Mouse (Mus musculus) hindbrain, embryonic 12.5 days (tissue): ENCODE measurements around the gene Zc3h14. TPM values are rescaled to one million over a fixed set of nuclear protein-coding genes. Genes with fewer than 3 reads are reported as not detected.

Experiments
- ATAC-seq: fragments of 200-750 bp; cut with Nextera tagmentation; 2 replicates; pipeline ENCODE4 v1.8.0; 2017; ENCODE audit warnings: moderate TSS enrichment; ENCODE audit not compliant: low FRiP score
- H3K27ac ChIP-seq: fragments of 300-500 bp; sonication (generic); 2 replicates; pipeline ENCODE4 v1.5.1; 2016; ENCODE audit warnings: mild to moderate bottlenecking
- H3K27me3 ChIP-seq: fragments of 300-500 bp; sonication (generic); 2 replicates; pipeline ENCODE4 v1.6.1; 2016; ENCODE audit warnings: mild to moderate bottlenecking
- H3K36me3 ChIP-seq: fragments of 300-500 bp; sonication (generic); 2 replicates; pipeline ENCODE4 v1.6.1; 2016; ENCODE audit warnings: mild to moderate bottlenecking
- H3K4me1 ChIP-seq: fragments of 300-500 bp; sonication (generic); 2 replicates; pipeline ENCODE4 v1.6.1; 2016
- H3K4me2 ChIP-seq: fragments of 300-500 bp; sonication (generic); replicated peaks from 2 replicates; pipeline ENCODE4 v1.6.1; 2016; ENCODE audit warnings: mild to moderate bottlenecking
- H3K4me3 ChIP-seq: fragments of 300-500 bp; sonication (generic); 2 replicates; pipeline ENCODE4 v1.5.1; 2016; ENCODE audit warnings: mild to moderate bottlenecking
- H3K9ac ChIP-seq: fragments of 300-500 bp; sonication (generic); 2 replicates; pipeline ENCODE4 v1.6.1; 2016; ENCODE audit warnings: mild to moderate bottlenecking, moderate library complexity
- H3K9me3 ChIP-seq: fragments of 300-500 bp; sonication (generic); replicated peaks from 2 replicates; pipeline ENCODE4 v1.6.1; 2016; ENCODE audit warnings: mild to moderate bottlenecking
- WGBS: fragments of 180-500 bp; shearing (Covaris S2); methylation state at CpG from one replicate; pipeline ENCODE4 v1.1.7; 2016; 5-methylcytosine and 5-hydroxymethylcytosine counted together
- polyA plus RNA-seq: library from polyadenylated mRNA; unstranded; fragments of >200 nt; fragmentation: Nextera tagmentation; extraction: Ambion mirVana; gene quantifications from 2 replicates; pipeline ENCODE4 v1.2.1, GENCODE M21; 2016

Zc3h14 gene
- polyA plus RNA-seq = 151 and 159 TPM in 2 replicates

DNA sequence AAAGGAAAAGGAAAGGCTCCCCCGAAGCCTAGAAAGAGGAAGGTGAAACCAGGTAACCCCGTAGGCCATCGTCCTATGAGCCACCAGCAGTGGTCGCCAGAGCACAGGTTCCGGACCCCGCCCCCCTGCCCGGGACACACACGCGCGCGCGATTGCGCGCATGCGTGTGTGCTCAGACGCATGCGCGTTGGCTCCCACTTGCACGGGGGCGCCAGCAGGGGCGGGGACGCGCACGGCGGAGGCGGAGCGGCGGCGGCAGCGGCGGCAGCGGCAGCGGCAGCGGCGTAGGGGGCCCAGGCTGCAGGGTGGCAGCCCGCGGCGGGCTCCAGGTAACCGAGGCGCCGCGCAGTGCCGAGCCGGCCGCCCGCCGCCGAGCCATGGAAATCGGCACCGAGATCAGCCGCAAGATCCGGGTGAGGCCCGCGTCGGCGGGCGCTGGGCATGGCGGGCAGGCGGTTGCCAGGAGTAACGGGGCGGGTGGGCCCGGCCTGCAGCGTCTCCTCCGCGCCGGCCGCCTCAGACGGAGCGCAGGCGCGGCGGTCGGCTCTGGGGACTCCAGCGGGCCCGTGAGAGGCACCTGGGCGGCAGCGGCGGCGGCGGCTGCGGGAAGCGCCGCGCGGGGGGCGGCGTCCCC, at the start of gene Zc3h14:
Gene Zc3h14, plus strand, starts transcription at position 219 of the 634 bp plus-strand sequence.
- Histone ChIP-seq H3K9me3 (no peaks in the 10 kb centered on the region), H3K4me2 (peak within 1 kb of the TSS; percentile 73), H3K27me3 (no peaks in the 10 kb centered on the region; the same call in 1 of the 2 replicates), H3K27ac (peak within 1 kb of the TSS; percentile 95), H3K4me3 (peak within 1 kb of the TSS; percentile 95), H3K9ac (peak within 1 kb of the TSS; percentile 95), H3K36me3 (0 out of 2 replicates have a peak, but pooled peaks cover 2% of the 10 kb centered on the region), H3K4me1 (peaks cover 24% of the 10 kb centered on the region)
- peak; percentile 91 for ATAC-seq
- WGBS = under 1% methylated on average over 70 of the region's 87 CpGs

DNA sequence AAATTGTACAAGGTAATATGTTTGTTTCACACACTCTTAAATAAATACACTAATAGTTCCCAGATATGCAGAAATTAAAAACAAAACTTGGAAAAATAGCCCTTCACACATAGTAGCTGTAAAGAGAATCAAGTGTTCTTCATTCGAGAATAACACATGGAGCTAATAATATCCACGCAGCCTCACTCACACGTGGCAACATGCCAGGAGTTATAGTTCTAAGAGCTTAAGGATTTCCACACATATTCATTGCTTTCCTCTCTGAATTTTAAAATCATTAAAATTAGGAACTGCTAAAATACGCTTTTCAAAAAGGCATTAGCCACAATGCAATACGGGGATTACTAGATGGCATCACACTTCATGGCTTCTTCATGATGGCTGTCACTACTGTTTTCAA, 49.6 kb upstream of the Zc3h14 start:
- WGBS = 84% methylated on average over 5 of the region's 5 CpGs
- Histone ChIP-seq H3K4me3 (no peak overlapping the region), H3K27me3 (no peaks in the 10 kb centered on the region), H3K4me1 (no peaks in the 10 kb centered on the region), H3K4me2 (no peak overlapping the region), H3K9ac (no peak overlapping the region), H3K27ac (no peak overlapping the region), H3K36me3 (peaks cover 10% of the 10 kb centered on the region; the same call in 1 of the 2 replicates), H3K9me3 (no peaks in the 10 kb centered on the region)
- ATAC-seq = no peak

DNA sequence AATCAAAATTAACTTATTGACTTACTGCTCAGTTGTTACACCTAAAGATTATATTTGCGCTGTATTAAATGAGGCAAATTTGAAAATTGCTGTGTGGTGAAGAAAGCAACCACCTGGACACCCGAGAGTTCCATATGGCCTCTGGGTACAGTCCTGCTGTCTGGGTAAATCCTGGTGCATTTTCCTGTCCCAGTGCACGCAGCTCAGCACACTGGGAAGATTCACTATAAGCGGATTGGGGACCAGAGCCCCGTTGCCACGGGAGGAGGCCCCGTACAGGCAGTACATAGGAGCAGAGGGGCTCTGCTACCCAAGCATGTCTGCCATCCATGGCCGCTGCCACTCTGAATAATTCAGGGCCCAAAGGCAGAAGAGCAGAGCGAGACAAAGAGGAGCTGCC, 45.2 kb upstream of the Zc3h14 start:
- Histone ChIP-seq H3K4me2 (no peak overlapping the region), H3K4me3 (no peak overlapping the region), H3K4me1 (no peaks in the 10 kb centered on the region), H3K9me3 (no peaks in the 10 kb centered on the region), H3K27ac (no peak overlapping the region), H3K27me3 (no peaks in the 10 kb centered on the region), H3K36me3 (0 out of 2 replicates have a peak, but pooled peaks cover 7% of the 10 kb centered on the region), H3K9ac (no peak overlapping the region)
- 85% methylated on average over 9 of the region's 9 CpGs for WGBS
- no peak for ATAC-seq

DNA sequence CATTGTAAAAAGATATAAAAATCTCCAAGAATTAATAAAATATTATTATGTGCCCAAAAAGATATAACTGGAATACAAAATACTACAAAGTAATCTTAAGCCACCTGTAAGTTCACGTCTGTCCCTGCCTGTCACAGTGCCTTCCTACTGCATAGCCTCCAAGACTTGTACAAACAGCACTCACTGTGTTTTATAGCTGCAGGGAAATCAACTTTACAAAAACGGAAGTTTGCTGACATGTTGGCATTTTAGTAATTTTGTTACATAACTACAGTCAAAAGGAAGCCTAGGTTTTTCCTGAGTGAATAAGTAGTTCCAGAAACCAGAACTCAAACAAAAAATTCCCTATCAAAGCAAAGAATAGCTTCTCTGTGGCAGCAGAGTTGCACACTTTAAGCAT, 43.2 kb upstream of the Zc3h14 start:
- no peaks in the 10 kb centered on the region for H3K4me1 ChIP-seq
- H3K4me2 ChIP-seq = no peak overlapping the region
- no peaks in the 10 kb centered on the region for H3K27me3 ChIP-seq
- ATAC-seq = no peak
- WGBS = 91% methylated on average over 2 of the region's 2 CpGs
- H3K4me3 ChIP-seq = no peak overlapping the region
- no peak overlapping the region for H3K9ac ChIP-seq
- 0 out of 2 replicates have a peak, but pooled peaks cover 5% of the 10 kb centered on the region for H3K36me3 ChIP-seq
- H3K27ac ChIP-seq = no peak overlapping the region
- H3K9me3 ChIP-seq = no peaks in the 10 kb centered on the region

DNA sequence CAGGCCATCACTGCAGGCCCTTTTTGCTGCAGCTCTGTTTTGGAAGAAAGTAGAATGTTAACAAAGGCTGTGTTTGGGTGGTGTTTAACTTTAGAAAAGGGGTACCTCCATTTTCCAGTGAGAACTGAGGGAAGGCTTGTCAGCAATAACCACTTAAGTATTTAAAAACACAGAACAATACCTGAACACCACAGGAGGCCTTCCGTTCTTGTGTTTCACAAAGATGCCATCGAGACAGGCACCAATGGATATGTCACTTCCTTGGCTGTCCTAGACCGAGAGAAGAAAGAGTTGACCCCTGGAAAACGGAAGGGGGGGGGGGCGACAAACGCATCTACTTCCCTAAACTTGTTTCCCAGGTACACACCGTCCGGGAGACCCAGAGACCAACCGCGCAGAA, 42.8 kb upstream of the Zc3h14 start:
- H3K9me3 ChIP-seq = no peaks in the 10 kb centered on the region
- no peak overlapping the region for H3K4me2 ChIP-seq
- no peak for ATAC-seq
- H3K36me3 ChIP-seq = 0 out of 2 replicates have a peak, but pooled peaks cover 7% of the 10 kb centered on the region
- H3K9ac ChIP-seq = no peak overlapping the region
- H3K4me1 ChIP-seq = no peaks in the 10 kb centered on the region
- H3K27ac ChIP-seq = no peak overlapping the region
- H3K4me3 ChIP-seq = no peak overlapping the region
- 74% methylated on average over 10 of the region's 10 CpGs for WGBS
- no peaks in the 10 kb centered on the region for H3K27me3 ChIP-seq

DNA sequence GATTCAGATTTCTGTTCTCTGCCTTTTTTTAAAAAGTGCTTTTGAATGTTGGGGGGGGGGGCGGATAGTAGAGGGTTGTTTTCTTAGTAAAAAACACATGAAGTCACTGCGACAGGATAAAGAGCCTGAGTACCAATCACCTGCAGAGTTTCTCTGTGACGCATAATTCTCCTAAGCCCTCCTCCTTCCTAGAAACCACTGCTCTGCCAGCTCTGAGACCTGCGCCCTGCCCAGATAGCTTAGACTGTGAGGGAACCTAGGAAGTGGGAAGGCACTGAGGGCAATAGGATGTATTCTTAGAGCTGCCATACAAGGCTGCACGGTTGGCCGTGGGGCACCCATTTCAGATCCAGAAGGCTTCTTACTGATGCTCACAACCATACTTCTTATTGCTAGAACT, 33.9 kb upstream of the Zc3h14 start:
- no peak overlapping the region for H3K4me2 ChIP-seq
- no peak overlapping the region for H3K9ac ChIP-seq
- peaks cover 2% of the 10 kb centered on the region; the same call in 1 of the 2 replicates for H3K27me3 ChIP-seq
- 0 out of 2 replicates have a peak, but pooled peaks cover 3% of the 10 kb centered on the region for H3K36me3 ChIP-seq
- no peak overlapping the region for H3K4me3 ChIP-seq
- no peaks in the 10 kb centered on the region for H3K9me3 ChIP-seq
- no peak overlapping the region for H3K27ac ChIP-seq
- WGBS = 61% methylated on average over 6 of the region's 6 CpGs
- ATAC-seq = no peak
- peaks cover 15% of the 10 kb centered on the region for H3K4me1 ChIP-seq

DNA sequence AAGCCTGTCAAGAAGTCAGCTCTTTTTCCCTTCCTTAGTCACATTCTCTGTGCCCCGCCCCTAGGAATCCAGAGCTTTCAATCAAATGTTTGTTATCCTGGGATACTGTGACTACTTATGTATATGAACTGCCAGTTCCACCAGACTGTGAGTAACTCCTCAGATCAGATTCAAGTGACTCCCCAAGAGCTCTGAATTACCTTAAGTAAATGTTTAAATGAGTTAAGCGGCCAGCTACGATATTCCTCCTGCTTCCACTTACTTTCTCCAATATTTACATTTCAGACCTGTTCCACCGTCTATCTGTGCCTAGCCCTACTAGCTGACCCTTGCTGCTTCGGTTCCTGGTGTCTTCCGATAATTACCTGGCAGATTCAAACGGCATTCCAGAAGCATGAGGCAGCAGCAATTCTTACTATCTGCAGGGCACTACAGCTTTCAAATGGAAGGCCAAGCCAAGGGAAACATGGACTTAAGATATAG, 33.1 kb upstream of the Zc3h14 start:
- no peak for ATAC-seq
- 56% methylated on average over 7 of the region's 7 CpGs for WGBS

DNA sequence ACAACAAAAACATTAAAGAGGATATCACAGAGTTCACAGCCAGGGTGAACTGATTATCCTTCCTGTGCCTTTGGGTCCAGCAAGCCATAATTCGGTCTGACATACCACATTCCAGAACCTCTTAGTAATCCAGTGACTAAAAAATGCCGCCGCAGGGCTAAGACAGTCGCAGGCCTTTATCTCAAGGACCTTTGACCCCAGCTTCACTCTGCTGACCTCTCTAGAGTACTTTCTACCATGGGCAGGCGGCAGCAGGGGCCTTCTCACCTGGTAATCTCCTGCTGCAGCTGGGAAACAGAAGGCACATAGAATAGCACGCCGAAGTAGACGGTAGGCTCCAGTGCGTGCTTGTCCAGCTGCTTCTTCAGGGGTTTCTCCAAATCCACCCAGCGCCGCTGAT, 32.0 kb upstream of the Zc3h14 start:
- H3K9me3 ChIP-seq = no peaks in the 10 kb centered on the region
- no peak overlapping the region for H3K27ac ChIP-seq
- peaks cover 2% of the 10 kb centered on the region; the same call in 1 of the 2 replicates for H3K27me3 ChIP-seq
- no peak overlapping the region for H3K4me2 ChIP-seq
- no peak overlapping the region for H3K4me3 ChIP-seq
- H3K36me3 ChIP-seq = no peaks in the 10 kb centered on the region
- ATAC-seq = no peak
- 33% methylated on average over 11 of the region's 11 CpGs for WGBS
- peaks cover 15% of the 10 kb centered on the region for H3K4me1 ChIP-seq
- no peak overlapping the region for H3K9ac ChIP-seq

More for the DNA sequence above, 33.1 kb upstream of the Zc3h14 start:
- Histone ChIP-seq H3K4me1 (peaks cover 15% of the 10 kb centered on the region), H3K27ac (no peak overlapping the region), H3K36me3 (0 out of 2 replicates have a peak, but pooled peaks cover 2% of the 10 kb centered on the region), H3K9me3 (no peaks in the 10 kb centered on the region), H3K4me2 (no peak overlapping the region), H3K9ac (no peak overlapping the region), H3K27me3 (peaks cover 2% of the 10 kb centered on the region; the same call in 1 of the 2 replicates), H3K4me3 (no peak overlapping the region)

DNA sequence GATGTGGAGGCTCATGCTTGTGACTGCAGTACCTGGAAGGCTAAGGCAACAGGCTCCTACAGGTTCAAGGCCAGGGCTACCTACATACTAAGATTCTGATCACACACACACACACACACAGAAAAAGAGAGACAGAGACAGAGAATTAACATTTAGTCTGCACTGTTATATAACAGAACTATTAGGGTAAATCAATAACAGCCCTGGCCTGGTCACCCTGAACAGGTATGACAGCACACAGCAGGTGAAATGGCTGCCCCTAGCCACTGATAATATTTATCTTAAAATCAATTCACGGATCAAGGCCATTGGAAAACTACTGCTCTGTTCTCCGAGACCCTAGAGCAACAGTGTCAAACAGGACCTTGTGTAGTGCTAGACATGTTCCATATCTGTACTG, 30.6 kb upstream of the Zc3h14 start:
- no peak overlapping the region for H3K9ac ChIP-seq
- WGBS = 89% methylated on average over 2 of the region's 2 CpGs

DNA sequence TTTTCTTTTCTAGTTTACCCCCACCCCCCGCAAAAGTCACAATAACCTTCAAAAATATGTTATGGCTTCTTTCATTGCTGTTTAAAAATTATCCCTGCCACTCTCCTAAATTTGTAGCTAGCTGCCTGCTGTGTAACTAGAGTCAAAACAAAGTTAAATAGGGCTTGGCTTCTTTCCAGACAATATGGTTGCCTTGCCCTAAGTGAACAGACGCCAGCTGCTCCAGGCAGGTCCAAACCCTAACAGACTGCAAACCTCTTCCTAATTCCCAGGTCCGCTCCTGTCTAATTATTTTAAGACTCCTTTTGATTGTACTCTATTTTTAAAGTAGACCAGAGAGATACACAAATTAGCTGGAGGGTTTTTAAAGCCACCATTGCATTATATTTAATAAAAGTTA, 26.1 kb upstream of the Zc3h14 start:
- Histone ChIP-seq H3K4me2 (no peak overlapping the region), H3K27ac (no peak overlapping the region), H3K27me3 (no peaks in the 10 kb centered on the region), H3K9ac (no peak overlapping the region), H3K36me3 (no peaks in the 10 kb centered on the region), H3K9me3 (no peaks in the 10 kb centered on the region), H3K4me3 (no peak overlapping the region), H3K4me1 (peaks cover 3% of the 10 kb centered on the region; the same call in 1 of the 2 replicates)
- WGBS = 64% methylated on average over 3 of the region's 3 CpGs
- ATAC-seq = no peak

More for the DNA sequence above, 30.6 kb upstream of the Zc3h14 start:
- no peak overlapping the region for H3K4me3 ChIP-seq
- no peak overlapping the region for H3K4me2 ChIP-seq
- ATAC-seq = no peak
- no peak overlapping the region for H3K27ac ChIP-seq
- peaks cover 2% of the 10 kb centered on the region; the same call in 1 of the 2 replicates for H3K27me3 ChIP-seq
- no peaks in the 10 kb centered on the region for H3K9me3 ChIP-seq
- H3K36me3 ChIP-seq = no peaks in the 10 kb centered on the region
- H3K4me1 ChIP-seq = peaks cover 18% of the 10 kb centered on the region

DNA sequence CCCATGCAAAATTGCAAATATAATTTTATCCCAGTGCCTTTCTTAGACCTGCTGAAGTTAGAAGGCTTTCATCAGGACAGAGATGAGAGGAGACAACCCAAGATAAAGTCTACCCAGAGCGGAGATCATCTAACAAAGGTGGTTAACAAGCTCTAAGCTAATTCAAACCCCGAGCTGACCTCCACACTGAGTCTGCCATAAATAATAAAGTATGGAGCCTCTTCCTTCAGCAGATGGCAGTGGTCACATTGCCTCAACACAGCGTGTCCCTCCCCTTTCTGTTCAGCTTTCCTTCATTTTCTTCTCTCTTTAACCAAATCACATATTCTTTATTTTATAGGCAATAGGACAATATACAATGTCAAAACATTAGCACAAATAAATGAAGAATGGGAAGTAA, 25.7 kb upstream of the Zc3h14 start:
- Histone ChIP-seq H3K9me3 (no peaks in the 10 kb centered on the region), H3K4me1 (peaks cover 3% of the 10 kb centered on the region; the same call in 1 of the 2 replicates), H3K36me3 (no peaks in the 10 kb centered on the region), H3K9ac (no peak overlapping the region), H3K4me2 (no peak overlapping the region), H3K27me3 (no peaks in the 10 kb centered on the region), H3K27ac (no peak overlapping the region), H3K4me3 (no peak overlapping the region)
- WGBS = 77% methylated on average over 3 of the region's 3 CpGs
- no peak for ATAC-seq

DNA sequence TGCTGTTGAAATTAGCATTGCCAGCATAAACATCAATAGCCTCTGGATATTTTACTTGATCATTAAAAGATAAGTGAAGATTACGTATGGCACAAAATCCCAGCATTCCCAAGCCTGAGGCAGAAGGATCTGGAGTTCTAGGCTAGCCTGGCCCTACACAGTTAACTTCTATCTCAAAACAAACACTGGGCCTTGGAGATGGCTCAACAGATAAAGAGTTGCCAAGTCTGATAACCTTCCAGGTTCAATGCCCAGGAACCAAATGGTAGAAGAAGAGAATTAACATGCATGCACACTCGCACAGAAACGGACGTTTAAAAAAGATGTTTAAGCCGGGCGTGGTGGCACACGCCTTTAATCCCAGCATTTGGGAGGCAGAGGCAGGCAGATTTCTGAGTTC, 22.5 kb upstream of the Zc3h14 start:
- no peaks in the 10 kb centered on the region for H3K9me3 ChIP-seq
- no peak for ATAC-seq
- H3K9ac ChIP-seq = no peak overlapping the region
- H3K27me3 ChIP-seq = no peaks in the 10 kb centered on the region
- H3K4me1 ChIP-seq = peaks cover 3% of the 10 kb centered on the region; the same call in 1 of the 2 replicates
- H3K4me3 ChIP-seq = no peak overlapping the region
- no peak overlapping the region for H3K4me2 ChIP-seq
- no peak overlapping the region for H3K27ac ChIP-seq
- 95% methylated on average over 7 of the region's 7 CpGs for WGBS
- H3K36me3 ChIP-seq = no peaks in the 10 kb centered on the region

DNA sequence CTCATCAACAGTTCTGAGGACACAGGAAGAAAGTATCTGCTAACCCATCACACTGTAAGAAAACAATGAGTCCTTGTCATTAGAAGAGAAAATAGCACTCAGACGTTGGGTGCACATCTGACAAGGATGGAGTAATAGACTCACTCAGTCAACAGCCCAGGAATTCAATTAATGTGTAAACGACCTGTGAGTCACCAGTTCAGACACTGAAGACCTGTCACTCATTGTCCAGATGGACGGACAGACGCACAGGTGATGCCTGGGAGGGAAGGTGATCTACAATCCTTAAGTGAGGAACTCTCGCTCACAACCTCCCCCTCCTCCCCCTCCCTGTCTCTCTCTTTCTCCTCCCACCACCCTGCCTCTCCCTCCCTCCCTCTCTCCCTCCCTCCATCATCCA, 21.8 kb upstream of the Zc3h14 start:
- H3K27me3 ChIP-seq = no peaks in the 10 kb centered on the region
- H3K4me1 ChIP-seq = peaks cover 3% of the 10 kb centered on the region; the same call in 1 of the 2 replicates
- H3K36me3 ChIP-seq = no peaks in the 10 kb centered on the region
- H3K9ac ChIP-seq = no peak overlapping the region
- WGBS = 74% methylated on average over 5 of the region's 5 CpGs
- H3K27ac ChIP-seq = no peak overlapping the region
- no peak overlapping the region for H3K4me2 ChIP-seq
- H3K4me3 ChIP-seq = no peak overlapping the region
- ATAC-seq = no peak
- no peaks in the 10 kb centered on the region for H3K9me3 ChIP-seq
